Mouse (Mus musculus) layer of hippocampus, postnatal 25 days (tissue): ENCODE data around the gene Tfcp2. TPM values are rescaled to one million over a fixed set of nuclear protein-coding genes. Genes with fewer than 3 reads are reported as not detected.

Source experiments
- DNase-seq, 2 experiments: peaks; one replicate each; pipeline ENCODE4 v3.0.0; 2022; ENCODE audit warnings: mixed read lengths in 2 of 2, low spot score in 1 of 2; ENCODE audit errors: extremely low spot score in 1 of 2
- total RNA-seq, 2 experiments: library from RNA; stranded (reverse); gene quantifications; 2 replicates each; pipeline ENCODE4 v1.2.3; 2021

Gene Tfcp2
- total RNA-seq = 10 to 100 TPM; 26.9 to 29.0 TPM

DNA sequence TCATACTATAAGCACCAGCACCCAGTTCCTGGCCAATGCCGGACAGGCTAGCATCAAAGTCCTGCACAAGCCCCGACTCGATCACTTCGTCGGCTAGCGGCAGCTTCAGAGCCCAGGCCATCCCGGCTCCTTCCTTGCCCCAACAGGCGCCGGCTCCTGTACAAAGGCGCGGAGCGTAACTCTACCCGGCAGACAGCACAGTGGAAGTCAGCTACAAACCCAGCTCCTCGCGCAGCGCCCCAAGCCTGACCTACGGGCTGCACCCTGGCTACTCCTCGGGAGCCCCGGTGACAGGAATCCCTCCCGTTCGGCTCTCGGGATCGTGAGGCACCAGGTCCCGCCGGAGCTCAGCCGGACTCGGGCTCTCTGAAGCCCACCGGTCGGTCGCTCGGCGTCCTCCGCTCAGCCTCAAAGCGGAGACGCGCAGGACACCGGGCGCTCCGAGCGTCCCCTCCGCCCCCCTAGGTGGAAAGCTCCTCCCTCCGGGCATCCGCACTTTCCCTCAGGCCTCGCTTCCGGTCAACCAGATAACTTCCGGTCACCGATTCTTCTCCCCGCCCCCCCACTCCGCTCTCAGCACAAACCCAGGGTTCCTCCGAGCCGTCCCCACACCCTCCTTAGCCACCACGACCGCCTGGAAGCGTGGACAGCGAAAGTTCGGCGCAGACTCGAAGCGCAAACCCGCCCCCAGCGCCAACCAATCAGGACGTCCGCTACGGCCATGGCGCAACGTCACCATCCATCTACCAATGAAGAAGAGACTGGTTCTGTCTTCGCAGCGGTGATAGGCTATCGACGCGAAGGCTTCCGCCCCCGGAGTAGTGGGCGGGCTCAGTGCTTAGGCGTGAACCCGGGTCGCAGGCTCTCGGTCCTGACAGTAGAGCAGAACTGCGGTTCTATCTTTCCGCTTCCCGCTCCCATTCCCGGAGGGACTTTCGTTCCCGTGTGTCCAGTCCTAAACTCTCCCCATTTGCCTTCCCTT lies at the start of gene Tfcp2:
TSS of gene Tfcp2 (minus strand) at position 683 of the 982 bp plus-strand sequence.
- DNase-seq = peak; percentile 96 to 99

DNA sequence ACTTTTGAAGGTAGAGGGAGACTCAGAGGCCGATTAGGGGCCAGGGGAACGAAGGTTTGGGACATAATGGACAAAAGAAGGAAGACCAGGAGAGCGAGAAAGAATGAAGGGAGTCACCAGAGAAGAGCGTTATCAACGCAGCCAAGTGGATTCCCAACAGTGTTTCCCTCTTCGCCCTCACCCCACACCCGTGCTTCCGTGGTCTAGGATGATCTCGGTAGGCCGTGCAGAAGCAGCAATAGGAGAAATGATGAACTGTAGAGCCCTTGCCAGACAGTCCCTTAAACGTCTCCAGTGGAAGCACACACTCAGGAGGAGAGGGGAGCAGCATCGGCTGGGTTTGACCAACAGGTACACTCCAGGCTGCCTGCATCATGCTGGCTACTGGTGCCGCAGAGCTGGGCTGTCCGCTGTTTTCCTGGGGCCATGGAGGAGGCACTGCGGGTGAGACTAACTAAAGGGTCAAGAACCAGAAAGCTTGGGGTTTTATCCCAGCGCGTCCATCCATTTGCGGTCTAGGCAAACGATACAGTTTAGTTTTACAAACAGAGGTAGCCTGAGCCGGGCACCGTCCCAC lies 49.0 kb upstream of the Tfcp2 start:
- DNase-seq = no peak

DNA sequence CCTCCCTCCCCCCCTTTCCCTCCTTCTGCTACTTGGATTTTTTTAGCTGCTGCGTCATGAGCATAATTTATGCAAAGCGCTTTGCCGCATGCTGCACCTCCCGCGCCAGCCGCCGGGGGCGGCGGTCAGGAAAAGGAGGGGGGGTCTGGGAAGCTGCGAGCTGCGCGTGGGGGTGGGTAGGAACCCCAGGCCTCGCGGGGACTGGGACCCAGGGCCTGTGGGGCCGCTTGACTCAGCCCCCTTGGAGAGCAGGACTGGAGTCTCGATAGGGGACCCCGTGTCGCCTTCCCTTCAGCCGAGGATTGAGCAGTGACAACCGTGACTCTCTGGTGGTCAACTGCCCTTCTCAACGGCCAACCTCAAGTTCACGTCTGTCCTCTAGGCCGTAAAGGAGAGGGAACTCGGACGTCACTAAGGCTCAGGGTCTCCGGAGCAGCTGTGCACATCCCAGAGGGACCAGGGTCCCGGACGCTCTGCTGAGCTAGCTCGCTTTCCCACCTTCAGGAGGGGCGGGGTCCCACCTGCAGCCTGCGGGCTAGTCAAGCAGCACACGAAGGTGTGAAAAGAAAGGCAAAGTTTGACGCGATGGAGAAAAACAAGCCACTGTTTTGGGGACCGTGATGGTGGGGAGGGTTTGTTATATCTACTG lies 48.4 kb upstream of the Tfcp2 start:
- DNase-seq = peak in 1 of 2 experiments; percentile 53

DNA sequence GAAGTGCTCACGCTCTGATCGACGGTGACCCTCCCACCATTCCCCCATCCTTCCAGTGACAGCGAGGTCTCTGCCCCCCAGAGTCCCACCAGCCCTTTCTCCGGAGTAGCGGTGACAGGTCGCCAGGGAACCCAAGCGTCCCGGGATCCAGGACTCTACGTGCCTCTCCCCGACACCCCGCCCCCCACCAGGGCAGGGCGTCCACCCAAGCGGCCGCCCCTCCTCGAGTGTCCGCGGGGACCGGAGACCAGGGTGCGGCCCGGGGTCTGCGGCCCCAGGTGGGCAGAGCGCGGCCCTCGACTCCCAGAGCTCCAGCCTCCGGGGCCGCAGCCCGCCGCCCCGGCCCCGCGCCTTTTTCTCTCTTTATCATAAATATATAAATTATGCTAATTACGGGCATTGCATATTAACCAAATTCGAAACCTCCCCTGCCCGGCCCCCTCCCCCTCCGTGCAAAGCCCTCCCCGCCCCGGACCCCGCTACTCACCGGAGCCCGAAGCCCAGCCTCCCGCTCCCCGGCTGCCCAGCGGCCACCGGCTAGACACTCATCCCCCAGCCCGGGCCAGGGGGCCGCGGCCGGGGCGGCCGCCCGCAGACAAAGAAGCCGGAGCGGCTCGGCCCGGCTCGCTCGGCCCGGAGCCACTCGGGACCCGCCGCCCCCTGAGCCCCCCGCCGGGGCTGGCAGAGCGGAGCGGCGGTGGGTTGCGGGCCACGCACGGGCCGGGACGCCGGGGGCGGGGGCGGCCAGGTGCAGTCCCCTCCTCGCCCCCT lies 47.7 kb upstream of the Tfcp2 start, which contains the start of gene Pou6f1:
TSS of gene Pou6f1 (minus strand) at position 709 of the 771 bp plus-strand sequence.
- peak; percentile 34 to 49 for DNase-seq

DNA sequence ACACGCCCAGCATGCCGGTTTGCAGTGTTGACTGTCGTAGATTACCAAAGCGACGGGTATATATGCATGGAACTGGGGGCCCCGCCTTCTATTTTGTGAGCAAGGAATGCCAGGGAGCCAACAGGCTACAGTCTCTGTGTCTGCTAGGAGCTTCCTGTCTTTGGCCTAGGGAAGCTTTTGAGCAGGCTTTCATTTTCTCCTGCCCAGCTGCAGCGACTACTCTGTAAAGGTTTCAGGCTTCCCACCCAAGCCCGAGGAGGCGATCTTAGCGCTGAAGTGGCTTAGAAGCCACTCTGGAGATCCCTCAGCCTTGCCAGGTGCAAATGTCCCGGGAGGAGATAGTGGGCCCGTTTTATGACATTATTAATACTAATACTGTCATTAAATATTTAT lies 47.1 kb upstream of the Tfcp2 start:
- DNase-seq = peak in 1 of 2 experiments; percentile 29

DNA sequence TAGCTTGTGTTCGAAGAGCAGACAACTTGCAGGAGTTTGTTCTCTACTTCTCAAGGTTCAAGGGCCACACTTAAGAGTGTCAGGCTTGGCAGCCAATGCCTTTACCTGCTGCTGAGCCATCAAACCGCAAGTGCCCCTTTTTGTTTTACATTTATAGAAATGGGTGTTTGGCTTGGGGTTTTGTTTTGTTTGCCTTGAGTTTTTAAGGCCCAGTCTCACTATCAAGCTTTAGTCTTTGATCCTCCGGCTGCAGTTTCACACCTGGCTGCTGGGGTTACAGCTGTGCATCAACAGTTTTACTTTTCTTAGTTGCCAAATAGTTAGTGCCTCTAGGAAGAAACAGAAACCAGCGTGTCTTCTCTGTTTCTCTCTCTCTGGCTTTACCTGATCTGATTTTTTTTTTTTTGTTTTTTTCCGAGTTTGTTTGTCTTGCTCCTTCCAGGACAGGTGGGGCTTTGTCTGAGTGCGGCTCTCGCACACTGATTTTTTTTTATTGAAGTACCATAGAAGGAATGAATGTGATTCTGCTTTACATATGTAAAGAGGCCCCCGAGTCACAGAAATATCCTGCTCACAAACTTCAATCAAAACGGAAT lies 46.6 kb upstream of the Tfcp2 start:
- no peak for DNase-seq

DNA sequence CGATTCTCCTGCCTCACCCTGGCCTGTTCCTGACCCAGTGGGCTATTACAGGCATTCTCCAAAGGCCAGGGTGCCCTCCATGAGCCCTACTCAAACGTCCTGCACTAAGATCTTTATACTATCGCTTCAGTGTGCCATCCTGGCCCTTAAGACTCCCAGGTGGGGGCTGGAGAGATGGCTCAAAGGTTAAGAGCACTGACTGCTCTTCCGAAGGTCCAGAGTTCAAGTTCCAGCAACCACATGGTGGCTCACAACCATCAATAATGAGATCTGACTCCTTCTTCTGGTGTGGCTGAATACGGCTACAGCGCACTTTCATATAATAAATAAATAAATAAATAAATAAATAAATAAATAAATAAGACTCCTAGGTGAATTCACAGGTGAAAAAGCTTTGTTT lies 41.0 kb upstream of the Tfcp2 start:
- no peak for DNase-seq

DNA sequence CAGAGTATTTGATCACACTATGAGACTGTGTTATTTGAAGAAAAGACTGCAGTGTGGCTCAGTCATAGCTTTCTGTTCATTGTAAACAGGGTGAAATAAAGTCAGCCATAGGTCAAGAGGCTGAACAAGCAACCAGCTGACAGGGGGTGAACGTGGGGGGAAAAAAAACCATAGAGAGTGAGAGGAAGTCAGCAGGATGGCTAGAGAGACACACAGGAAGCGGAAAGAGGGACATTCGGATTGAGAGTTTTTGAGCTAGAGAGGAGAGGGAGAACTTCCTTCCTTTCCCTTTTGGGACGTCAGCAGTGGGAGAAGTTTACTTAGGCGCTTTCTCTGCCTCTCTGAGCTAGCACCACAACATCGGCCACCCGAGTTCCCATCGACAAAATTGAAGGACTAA lies 38.6 kb upstream of the Tfcp2 start:
- no peak for DNase-seq

DNA sequence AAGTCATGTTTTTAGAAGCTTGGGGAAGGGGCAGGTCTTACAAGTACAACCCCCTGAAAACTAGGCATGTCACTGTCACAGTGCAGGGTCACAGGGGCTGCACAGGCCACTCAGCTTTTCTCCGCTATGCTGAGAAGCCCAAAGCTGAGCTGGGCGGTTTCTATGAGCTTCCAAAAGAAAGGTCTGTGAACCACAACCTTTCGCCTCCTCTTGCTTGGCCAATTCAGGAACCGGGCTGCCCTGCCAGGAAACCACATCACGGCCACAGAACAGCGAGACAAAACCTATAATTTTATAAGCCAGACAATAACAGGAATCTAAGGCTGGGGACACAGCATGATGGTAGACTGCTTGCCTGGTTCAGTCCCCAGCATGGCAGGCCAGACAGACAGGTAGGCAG lies 36.5 kb upstream of the Tfcp2 start:
- no peak for DNase-seq

DNA sequence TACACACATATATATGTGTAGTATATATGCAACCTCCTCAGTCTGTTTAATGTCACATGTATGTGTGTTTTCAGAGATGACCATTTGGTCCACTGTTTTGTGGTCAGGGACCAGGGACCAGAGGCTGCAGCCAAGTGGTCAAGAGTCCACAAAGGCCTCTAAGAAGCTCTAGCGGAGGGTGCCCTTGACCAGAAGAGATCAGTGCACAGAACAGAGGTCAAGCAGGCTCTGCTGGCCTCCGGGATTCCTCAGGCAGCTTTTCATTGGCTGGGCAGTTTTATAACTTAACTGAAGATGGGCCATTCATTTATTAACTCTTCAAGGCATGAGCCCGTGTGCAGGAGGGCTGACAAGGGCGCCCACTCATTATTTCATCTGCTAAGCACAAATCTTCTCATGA lies 35.4 kb upstream of the Tfcp2 start:
- no peak for DNase-seq

DNA sequence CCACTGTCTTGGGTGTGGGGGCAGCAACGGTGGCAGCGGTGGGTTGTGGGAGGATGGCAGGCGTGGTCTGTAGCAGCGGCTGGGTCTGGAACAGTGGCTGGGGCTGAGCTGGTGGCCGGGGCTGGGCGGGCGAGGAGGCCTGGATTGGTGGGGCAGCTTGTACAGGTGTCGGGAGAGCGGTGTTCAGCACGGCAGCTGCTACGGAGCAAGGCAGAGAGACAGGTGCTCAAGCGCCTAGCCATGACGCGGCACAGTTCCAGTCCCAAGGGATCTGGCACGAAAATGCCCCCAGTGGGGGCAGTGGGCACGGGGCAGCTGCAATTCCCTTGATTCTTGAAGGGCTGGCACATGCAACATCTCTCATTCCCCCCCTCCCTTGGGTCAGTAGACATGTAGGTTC lies 34.1 kb upstream of the Tfcp2 start:
- no peak for DNase-seq

DNA sequence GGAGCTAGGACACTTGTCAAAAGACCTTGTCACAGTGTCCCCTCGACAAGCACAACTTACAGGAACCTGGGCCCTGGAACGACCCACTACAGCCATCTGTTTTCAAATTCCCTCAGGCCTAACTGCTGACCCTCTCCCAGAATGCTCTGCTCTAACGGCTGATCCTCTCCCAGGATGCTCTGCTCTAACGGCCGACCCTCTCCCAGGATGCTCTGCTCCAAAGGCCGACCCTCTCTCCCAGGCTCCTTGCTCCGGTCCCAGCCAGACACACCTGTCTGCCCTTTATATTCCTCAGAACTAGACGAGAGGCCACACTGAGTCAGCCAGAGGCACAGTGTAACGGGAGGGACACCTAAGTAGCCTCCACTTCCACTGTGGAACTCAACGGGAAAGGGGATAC lies 28.3 kb upstream of the Tfcp2 start:
- no peak for DNase-seq

DNA sequence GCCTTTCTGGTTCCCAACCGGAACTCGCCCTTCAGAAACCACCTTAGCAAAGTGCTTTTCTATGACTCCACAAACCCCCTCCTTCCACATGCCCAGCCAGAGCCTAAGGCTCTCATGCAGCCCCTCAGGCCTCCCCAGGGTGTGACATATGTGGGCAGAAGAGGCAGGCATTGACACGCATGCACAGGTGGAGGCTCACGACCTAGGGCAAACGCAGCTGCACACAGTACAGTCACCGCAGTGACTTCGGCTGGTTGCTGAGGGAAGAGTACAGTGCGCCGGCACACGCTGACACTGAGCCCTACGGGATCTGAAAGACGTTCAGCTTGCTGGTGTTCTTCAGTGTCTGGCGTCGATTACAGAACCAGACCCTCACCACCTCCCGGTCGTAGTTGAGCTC lies 26.2 kb upstream of the Tfcp2 start:
- no peak for DNase-seq

DNA sequence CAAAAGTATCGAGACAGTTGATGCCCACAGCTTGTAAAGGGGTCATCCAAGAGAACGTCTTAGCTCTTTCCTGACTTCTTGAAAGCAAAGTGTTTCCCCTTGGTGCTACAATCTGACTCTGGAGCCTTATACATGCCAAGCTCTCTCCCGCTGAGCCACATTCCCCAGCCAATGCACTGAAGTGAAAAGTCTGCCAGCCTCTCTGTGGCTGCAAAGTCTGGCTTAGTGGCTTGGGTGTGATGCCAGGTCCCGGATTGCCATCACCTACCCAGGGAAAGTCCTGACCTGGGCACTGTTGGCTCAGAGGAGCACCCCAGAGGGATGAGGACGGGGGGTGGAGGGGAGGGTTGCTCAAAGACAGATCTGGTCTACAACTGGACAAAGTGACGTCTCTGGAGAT lies 25.0 kb upstream of the Tfcp2 start:
- no peak for DNase-seq

DNA sequence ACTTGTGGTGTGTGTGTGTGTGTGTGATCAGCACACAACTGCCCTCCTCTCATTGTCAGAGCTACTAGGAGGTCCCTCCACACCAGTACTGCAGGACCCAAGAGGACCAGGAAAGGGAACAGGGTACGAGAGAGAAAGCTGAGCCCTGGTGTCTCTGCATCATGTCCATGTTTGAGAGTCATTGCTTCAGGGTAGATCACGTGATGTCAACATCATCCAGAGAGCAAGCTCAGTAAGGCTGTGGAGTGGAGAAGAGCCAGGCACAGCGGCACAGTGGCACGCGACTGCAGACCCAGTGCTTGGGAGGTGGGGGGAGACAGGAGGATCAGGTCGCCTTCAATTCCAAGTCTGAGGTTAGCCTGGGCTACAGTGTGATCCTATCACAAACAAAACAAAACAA lies 24.6 kb upstream of the Tfcp2 start:
- no peak for DNase-seq

DNA sequence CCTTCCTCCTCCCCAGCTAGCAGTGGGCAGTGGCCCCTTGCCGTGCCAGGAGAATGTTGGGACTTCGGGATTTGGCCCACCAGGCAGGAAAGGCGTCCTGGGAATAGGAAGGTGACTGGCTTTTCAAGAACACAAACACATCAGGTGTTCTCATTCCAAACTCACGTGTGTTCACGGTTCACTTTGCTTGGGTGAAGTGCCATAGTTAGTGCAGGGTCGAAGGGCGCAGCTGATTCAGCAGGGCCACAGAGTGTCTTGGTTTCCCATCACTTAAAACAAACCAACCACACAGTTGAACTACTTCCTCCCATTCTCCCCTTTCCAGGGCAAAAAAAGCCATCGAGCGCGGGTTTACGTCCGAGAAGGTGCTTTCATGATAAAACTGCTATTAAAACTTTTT lies 23.6 kb upstream of the Tfcp2 start:
- DNase-seq = no peak

DNA sequence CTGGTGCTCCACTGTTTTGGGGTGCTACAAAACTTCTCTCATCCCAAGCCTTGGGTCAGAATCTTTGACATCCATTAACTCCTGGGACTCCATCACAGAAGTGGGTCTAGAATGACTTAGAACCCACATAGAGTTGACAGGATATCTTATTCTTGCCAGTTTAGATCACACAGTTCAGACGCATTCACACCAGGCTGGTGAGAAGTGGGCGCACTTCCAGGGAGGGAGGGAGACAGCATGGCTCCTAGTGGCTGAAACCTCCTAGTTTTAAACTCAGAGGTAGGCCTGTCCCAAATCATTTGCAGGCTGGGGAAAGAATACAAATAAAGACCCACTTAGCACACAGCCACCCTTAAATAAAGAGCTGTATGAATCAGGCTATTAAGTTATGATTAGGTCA lies 22.6 kb upstream of the Tfcp2 start:
- no peak for DNase-seq

DNA sequence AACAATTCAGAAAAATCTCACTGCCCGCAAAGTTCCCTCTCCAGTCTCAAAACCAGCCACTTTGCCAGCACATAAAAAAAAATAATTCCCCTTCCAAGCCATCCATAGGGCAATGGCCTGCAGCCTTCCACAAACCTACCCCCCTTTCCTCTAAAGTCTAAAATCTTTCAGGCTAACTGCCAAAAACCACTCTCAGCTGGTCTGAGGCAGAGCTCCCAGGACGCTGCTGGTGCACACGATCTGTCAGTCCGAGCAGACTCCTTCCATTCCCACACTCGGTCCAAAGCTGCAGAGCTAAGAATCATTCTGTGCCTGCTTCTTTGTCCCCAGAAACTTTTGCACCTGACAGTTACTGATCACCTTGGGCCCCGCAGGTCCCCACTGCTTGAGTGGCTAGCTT lies 22.1 kb upstream of the Tfcp2 start:
- no peak for DNase-seq

DNA sequence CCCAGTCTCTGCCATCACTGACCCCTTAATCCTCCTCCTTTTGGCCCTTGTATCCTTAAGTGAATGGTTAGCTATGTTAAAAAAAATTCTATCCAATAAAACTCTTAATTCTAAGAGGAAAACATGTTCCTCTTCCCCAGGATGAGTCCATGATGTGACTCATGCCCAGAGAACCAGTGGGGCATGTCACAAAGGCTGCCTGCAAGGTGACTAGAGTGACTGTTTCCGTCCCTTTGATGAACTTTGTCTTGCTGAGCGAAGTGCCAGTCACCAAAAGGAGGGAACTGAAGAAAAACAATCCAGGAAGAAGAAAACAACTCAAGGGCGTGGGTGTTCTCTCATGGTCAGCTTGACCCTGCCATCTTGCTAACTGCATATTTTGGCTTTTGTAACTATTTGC lies 17.4 kb upstream of the Tfcp2 start:
- DNase-seq = no peak

DNA sequence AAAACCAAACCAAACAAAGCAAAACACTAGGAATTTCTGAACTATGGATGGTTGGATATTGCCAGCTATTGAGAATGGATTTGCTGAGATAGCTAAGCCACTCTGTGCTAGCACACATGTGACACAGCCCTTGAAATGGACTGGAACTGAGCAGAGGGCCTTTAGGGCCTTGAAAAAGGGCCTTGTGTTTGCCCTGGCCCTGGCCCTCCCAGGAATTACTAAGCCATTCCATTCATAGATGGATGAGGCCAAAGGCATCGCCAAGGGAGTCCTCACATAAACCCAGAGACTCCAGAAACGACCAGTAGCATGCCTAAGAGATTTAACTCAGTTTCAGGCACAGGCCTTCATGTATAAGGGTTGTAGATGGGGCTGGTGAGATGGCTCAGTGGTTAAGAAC lies 14.7 kb upstream of the Tfcp2 start:
- DNase-seq = no peak
